In the genomic region with DNA sequence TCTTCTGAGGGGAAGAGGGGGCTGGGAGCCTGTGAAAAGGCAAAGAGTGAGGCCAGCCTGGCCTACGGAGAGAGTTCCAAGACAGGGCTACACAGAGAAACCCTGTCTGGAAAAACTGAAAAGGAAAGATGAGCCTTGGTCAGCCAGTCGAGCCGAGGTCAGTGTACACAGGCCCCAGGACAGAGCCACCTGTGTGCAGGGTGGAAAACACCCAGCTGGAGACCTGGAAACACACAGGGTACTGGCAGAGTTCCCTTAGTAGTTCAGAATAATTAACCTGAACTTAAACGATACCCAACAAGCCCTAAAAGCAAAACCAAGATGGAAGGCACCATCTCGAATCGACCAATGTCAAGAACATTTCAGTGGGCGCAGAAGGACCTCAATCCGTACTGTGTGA, we compare ENCODE assay signal across 20 mouse cellular contexts. TPM values are rescaled to one million over a fixed set of nuclear protein-coding genes. Genes with fewer than 3 reads are reported as not detected.
DNase-seq lines count a peak whose midpoint lies in the region; ATAC-seq lines count a peak whose summit lies in the region.
"Had no signal": no experiment of that assay in that cellular context is flagged by ENCODE, and none has a peak within 500 bp of the region (broad histone marks: within the 10 kb centered on the region; RNA-seq: fewer than 3 reads in every experiment).

No protein-coding gene starts in this region.

- intact Hi-C loops in heart, postnatal 36 days (cut with DNase I), result no loop called here

- H3K36me3 ChIP-seq in heart, embryonic 10.5 days, result no peaks in the 10 kb centered on the region
- H3K36me3 ChIP-seq in kidney, embryonic 15.5 days, result no peaks in the 10 kb centered on the region
- no peaks in the 10 kb centered on the region for H3K36me3 ChIP-seq in embryonic facial prominence, embryonic 13.5 days
- no peaks in the 10 kb centered on the region for H3K36me3 ChIP-seq in limb, embryonic 13.5 days
- H3K36me3 ChIP-seq: forebrain, embryonic 15.5 days; G1E; heart, embryonic 15.5 days; hindbrain, embryonic 12.5 days; intestine, embryonic 15.5 days had no signal

- no peak for ATAC-seq in kidney, embryonic 15.5 days (replicated peaks; ENCODE audit: low FRiP score)
- ATAC-seq in embryonic facial prominence, embryonic 13.5 days (ENCODE audit: insufficient number of reproducible peaks, insufficient read depth, low FRiP score, low TSS enrichment, low read depth), result no peak
- no peak for ATAC-seq in limb, embryonic 13.5 days (ENCODE audit: low FRiP score, low read depth)
- ATAC-seq: forebrain, embryonic 15.5 days; hindbrain, postnatal 0 days; intestine, embryonic 15.5 days had no signal

- no peaks in the 10 kb centered on the region for H3K27me3 ChIP-seq in heart, embryonic 10.5 days (ENCODE audit: insufficient read depth, poor library complexity, severe bottlenecking)
- no peaks in the 10 kb centered on the region for H3K27me3 ChIP-seq in kidney, embryonic 15.5 days
- no peaks in the 10 kb centered on the region for H3K27me3 ChIP-seq in embryonic facial prominence, embryonic 13.5 days
- no peaks in the 10 kb centered on the region for H3K27me3 ChIP-seq in limb, embryonic 13.5 days
- H3K27me3 ChIP-seq: forebrain, embryonic 15.5 days; heart, embryonic 15.5 days; hindbrain, embryonic 12.5 days; intestine, embryonic 15.5 days had no signal

- 80% methylated on average over 8 of the region's 8 CpGs for WGBS in heart, embryonic 10.5 days
- 80% methylated on average over 8 of the region's 8 CpGs for WGBS in kidney, embryonic 15.5 days
- 83% methylated on average over 8 of the region's 8 CpGs for WGBS in embryonic facial prominence, embryonic 13.5 days
- WGBS in limb, embryonic 13.5 days, result 79% methylated on average over 8 of the region's 8 CpGs

- H3K4me3 ChIP-seq in heart, embryonic 10.5 days, result no peak overlapping the region
- no peak overlapping the region for H3K4me3 ChIP-seq in kidney, embryonic 15.5 days (replicated peaks)
- no peak overlapping the region for H3K4me3 ChIP-seq in embryonic facial prominence, embryonic 13.5 days
- H3K4me3 ChIP-seq in limb, embryonic 13.5 days, result no peak overlapping the region
- H3K4me3 ChIP-seq: forebrain, embryonic 15.5 days; heart, embryonic 15.5 days; hindbrain, embryonic 12.5 days; intestine, embryonic 15.5 days; megakaryocyte, embryonic 14.5 days had no signal

- H3K27ac ChIP-seq in heart, embryonic 10.5 days, result 0 out of 2 replicates have a peak overlapping the region, but pooled peaks have one; percentile 3
- no peak overlapping the region for H3K27ac ChIP-seq in kidney, embryonic 15.5 days
- H3K27ac ChIP-seq in embryonic facial prominence, embryonic 13.5 days, result peak overlapping the region; percentile 28; the same call in 1 of the 2 replicates
- peak overlapping the region; percentile 74; the same call in 1 of the 2 replicates for H3K27ac ChIP-seq in limb, embryonic 13.5 days
- H3K27ac ChIP-seq: forebrain, embryonic 15.5 days; heart, embryonic 15.5 days; hindbrain, embryonic 12.5 days; hindbrain, postnatal 0 days; intestine, embryonic 15.5 days had no signal

- no peaks in the 10 kb centered on the region for H3K9me3 ChIP-seq in heart, embryonic 10.5 days
- no peaks in the 10 kb centered on the region for H3K9me3 ChIP-seq in kidney, embryonic 15.5 days (replicated peaks)
- H3K9me3 ChIP-seq in embryonic facial prominence, embryonic 13.5 days, result no peaks in the 10 kb centered on the region
- H3K9me3 ChIP-seq in limb, embryonic 13.5 days, result no peaks in the 10 kb centered on the region
- H3K9me3 ChIP-seq: forebrain, embryonic 15.5 days; G1E; heart, embryonic 15.5 days; hindbrain, embryonic 12.5 days; intestine, embryonic 15.5 days had no signal

- DNase-seq in heart, embryonic 10.5 days (ENCODE audit: low spot score), result no peak
- DNase-seq in heart, postnatal 36 days, result no peak
- DNase-seq in kidney, adult 9 months, result peak; percentile 81
- DNase-seq in lung, postnatal 36 days, result no peak
- DNase-seq: adrenal gland, adult 8-10 months; gastrocnemius, postnatal 10 days; lung, postnatal 4 days; midbrain, embryonic 14.5 days; thymus, postnatal 4 days had no signal

- no peak overlapping the region for H3K9ac ChIP-seq in kidney, embryonic 15.5 days
- H3K9ac ChIP-seq in embryonic facial prominence, embryonic 13.5 days, result no peak overlapping the region
- H3K9ac ChIP-seq in limb, embryonic 13.5 days, result no peak overlapping the region
- H3K9ac ChIP-seq: forebrain, embryonic 15.5 days; heart, embryonic 15.5 days; hindbrain, embryonic 12.5 days; intestine, embryonic 15.5 days had no signal

- peaks cover 67% of the 10 kb centered on the region for H3K4me1 ChIP-seq in heart, embryonic 10.5 days
- peaks cover 59% of the 10 kb centered on the region for H3K4me1 ChIP-seq in kidney, embryonic 15.5 days
- H3K4me1 ChIP-seq in embryonic facial prominence, embryonic 13.5 days, result peaks cover 78% of the 10 kb centered on the region
- peaks cover 94% of the 10 kb centered on the region for H3K4me1 ChIP-seq in limb, embryonic 13.5 days

- no peak overlapping the region for H3K4me2 ChIP-seq in kidney, embryonic 15.5 days
- no peak overlapping the region for H3K4me2 ChIP-seq in embryonic facial prominence, embryonic 13.5 days
- no peak overlapping the region for H3K4me2 ChIP-seq in limb, embryonic 13.5 days (replicated peaks)
- H3K4me2 ChIP-seq: forebrain, embryonic 15.5 days; heart, embryonic 15.5 days; hindbrain, embryonic 12.5 days; intestine, embryonic 15.5 days had no signal

RNA-seq across cellular contexts. Expression of a gene that starts 52.1 kb away (rescaled TPM):
- polyA plus RNA-seq in heart, embryonic 10.5 days (2016; fragmentation: Nextera tagmentation; extraction: Ambion mirVana), result 3.6 and 4.6 TPM in 2 replicates
- total RNA-seq in heart, postnatal 36 days (2021), result 1 to 10 TPM in 1 of 2 experiments, under 1 TPM in 1; 0.89 to 1.7 TPM
- 5.1 and 5.3 TPM in 2 replicates for polyA plus RNA-seq in kidney, embryonic 15.5 days (2015; fragmentation: Nextera tagmentation; extraction: Ambion mirVana)
- polyA plus RNA-seq in embryonic facial prominence, embryonic 13.5 days (2015; fragmentation: Nextera tagmentation; extraction: Ambion mirVana), result 5.6 and 6.2 TPM in 2 replicates
- 4.9 and 7.5 TPM in 2 replicates for polyA plus RNA-seq in limb, embryonic 13.5 days (2015; fragmentation: Nextera tagmentation; extraction: Ambion mirVana)
- total RNA-seq: monocyte, adult 5-6 weeks had no signal

RNA-seq across cellular contexts. Expression of a gene that starts 52.3 kb away (rescaled TPM):
- polyA plus RNA-seq in heart, embryonic 10.5 days (2016; fragmentation: Nextera tagmentation; extraction: Ambion mirVana), result 144 and 165 TPM in 2 replicates
- 10 to 100 TPM; 67.0 to 72.9 TPM for total RNA-seq in heart, postnatal 36 days (2021)
- polyA plus RNA-seq in kidney, embryonic 15.5 days (2015; fragmentation: Nextera tagmentation; extraction: Ambion mirVana), result 152 and 165 TPM in 2 replicates
- 147 and 162 TPM in 2 replicates for polyA plus RNA-seq in embryonic facial prominence, embryonic 13.5 days (2015; fragmentation: Nextera tagmentation; extraction: Ambion mirVana)
- 147 and 149 TPM in 2 replicates for polyA plus RNA-seq in limb, embryonic 13.5 days (2015; fragmentation: Nextera tagmentation; extraction: Ambion mirVana)
